Mouse (Mus musculus) layer of hippocampus, postnatal 14 days (tissue): Measurements from ENCODE around the gene Rassf2. TPM values are rescaled to one million over a fixed set of nuclear protein-coding genes. Genes with fewer than 3 reads are reported as not detected.

Experiments used
- DNase-seq, 2 experiments: peaks; one replicate each; pipeline ENCODE4 v3.0.0; 2021 to 2022; ENCODE audit warnings: low spot score in 2 of 2, mixed read lengths in 1 of 2
- total RNA-seq, 2 experiments: library from RNA; stranded (reverse); gene quantifications; 2 replicates each; pipeline ENCODE4 v1.2.3; 2021

Gene Rassf2
- total RNA-seq, 2 experiments from 2014 or later: 33.3 to 35.6 TPM

DNA sequence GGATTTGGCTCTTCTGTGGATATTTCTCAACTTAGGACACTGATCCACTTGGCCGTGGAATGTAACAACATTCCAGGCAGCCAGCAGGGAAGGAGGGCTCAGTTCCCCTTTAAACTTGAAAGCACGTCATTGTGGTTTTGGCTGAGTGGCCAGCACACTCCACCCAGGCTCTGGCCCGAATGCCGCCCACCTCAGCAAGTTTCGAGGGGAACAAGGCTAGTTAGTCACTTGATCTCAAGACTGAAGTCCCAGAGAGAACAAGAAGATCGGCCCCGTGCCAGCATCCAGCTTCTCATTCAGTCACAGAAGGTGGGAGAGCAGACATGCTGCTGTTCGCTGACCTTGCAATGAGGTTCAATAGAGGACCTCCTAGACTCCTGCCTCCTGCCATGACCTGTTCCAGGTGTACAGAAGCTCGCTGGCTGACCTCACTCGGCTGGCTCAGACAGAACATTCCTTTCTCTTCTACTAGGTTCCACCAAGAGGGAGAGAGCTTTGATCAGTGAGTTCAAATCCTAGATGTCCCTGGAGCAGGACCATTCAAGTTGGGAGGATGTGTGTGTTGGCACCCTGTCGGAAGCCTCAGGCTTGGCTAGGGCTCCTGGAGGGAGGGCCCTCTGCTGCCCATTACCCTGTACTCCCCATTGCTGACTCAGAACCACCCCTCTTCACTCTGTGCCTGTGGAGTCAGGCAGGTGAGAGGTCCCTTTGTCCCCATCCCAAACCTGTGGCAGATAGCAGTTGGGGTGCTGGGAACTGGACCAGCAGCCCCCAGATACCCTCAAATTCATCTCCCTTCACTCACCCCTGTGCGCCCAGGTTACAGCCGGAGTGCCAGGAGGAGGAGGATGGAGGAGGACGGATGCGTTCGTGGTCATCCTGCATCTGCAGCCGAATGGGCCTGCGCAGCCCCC, 23.2 kb downstream of the Rassf2 start:
- peak; percentile 17 to 63 for DNase-seq

DNA sequence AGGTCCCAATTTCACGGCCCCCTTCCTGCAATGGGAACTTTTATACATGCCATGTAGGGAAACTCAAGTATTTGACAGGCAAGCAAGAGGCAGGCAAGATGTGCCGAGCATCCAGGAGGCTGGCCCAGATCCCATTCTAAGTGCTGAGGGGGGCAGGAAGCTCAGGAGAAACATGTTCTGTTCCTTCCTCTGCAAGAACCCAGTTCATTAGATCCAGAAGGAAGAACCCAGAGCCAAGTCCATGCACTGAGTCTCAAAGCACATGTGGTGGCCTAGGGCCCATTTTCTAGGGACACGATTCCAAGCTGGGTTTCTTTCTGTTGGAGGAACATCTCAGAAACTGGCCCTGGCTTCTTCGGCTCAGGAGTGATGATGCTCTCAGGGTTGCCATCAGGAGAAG, 24.6 kb downstream of the Rassf2 start:
- no peak for DNase-seq

DNA sequence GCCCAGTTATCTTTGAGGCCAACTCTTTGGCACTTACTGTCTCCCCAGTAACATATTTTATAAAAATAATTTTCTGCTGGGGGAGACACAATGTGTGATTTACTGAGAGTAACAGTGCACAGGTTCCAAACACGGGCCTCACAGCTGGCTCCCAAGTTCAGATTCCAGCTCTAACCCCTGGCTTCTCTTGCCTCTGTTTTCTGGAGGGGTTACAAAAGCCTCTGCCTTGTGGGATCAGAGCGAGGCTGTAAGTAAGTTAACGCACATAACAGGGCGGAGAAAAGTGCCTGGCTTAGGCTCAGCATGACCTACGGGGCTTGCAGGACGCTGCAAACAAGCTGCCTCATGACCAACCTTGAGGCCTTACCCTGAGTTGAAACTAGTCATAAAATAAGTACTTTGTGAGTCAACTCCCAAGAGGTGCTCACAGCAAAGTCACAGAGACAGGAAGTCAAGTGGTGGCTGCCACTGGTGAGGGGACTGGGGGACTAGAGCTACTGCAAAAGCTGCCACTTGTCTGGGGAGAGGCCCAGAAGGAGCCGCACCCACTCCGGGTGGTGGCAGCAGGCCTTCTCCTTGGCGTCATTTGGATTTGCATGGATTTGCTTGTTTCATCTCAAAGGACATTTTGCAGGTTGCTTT, 25.4 kb downstream of the Rassf2 start:
- DNase-seq: no peak

DNA sequence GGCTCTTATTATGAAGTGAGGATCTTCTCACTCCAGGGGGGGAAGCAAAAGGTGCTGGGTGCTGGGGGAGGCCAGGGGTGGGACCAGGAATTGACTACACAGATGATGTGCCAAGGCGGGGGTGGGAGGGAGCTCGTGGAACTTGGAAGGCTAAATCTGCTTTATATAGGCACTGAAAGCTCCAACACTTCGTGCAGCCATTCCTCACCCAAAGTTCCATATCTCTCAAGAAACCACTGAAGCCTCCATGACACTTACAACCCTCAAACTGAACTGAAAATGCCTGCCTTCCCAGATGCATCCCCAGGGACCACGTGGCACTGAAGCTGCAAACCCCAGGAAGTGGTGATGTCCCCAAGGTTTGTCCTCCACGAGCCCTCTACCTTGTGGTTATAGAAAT, 26.1 kb downstream of the Rassf2 start:
- no peak for DNase-seq

DNA sequence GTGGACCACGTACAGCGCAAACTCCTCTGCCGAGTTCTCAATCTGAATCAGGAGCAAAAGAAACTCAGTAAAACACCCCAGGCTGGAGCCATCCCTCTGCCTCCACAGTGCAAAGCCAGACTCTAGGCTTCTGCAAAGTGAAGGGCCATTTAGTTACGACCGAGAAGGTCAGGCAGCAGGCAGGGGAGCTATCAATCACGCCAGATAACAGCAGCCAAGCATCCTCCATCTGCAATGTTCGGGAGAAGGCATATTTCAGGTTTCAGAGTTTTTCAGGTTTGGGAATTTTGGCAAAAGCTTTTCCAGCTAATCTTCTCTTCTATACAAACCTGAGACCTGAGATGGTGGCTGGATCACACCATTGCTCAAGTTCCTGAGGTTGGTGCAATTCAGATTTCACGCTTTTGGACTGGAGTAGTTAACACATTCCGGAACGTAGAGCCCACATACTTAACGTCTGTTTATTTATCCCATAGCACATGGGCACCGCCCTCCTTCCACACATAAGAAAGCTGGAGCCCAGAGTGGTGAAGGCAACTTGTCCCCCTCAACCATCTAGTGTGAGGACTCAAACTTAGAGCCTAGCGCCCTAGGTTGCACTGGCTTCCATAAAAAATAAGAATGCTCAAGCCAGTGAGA, 28.2 kb downstream of the Rassf2 start:
- DNase-seq: no peak

DNA sequence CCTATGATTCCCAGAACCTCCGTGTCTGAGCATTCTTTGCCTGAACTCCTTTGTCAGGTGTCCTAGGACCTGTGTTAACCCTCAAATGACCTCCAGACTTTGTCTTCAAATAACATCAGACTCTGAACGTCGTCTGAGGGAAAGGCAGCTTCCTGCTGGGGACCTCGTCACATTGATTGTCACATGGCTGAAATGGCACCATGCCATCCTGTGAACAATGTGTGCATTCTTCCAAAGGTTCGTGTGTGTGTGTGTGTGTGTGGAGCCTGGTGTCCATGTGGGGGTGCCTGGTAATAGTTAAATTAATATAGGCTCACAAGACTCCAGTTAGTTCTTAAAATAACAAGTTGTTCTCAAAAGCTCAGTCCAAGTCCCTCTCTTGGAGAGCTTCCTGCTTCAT, 32.7 kb downstream of the Rassf2 start:
- DNase-seq: no peak

DNA sequence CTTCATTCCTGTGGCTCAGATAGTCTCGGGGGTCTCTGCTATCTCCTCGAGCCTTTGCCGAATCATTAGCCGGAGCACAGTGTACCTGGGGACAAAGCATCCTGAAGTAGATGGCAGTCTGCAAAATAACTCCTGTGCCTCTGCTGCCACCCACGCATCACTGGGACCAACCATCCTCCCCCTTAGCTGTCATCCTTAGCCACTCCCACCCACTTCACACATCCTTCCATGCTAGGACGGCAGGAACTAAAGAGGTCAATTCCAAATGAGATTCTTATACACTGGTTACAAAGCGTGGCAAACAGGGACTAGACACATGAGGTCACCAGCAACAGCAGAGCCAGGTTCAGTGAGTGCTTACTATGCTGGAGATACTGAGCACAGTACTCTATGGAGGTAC, 33.7 kb downstream of the Rassf2 start:
- no peak for DNase-seq

DNA sequence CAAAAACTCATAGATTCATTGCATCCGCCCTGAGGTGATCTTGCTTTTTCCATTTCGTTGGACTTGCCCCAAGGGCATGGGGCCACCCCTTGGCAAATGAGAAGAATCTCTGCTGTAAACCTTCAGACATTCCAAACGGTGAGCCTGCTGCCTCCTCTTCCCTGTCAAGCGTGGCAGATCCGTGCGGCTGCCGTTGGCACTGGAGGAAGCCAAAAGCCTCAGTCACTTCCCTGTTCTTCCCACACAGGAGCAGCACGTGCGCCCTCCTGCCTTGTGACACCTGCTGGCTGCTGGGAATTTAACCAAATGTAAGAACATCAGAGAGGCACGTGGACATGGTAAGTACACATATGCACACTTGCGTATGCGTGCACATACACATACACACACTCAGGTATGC, 34.3 kb downstream of the Rassf2 start:
- peak; percentile 47 to 54 for DNase-seq

DNA sequence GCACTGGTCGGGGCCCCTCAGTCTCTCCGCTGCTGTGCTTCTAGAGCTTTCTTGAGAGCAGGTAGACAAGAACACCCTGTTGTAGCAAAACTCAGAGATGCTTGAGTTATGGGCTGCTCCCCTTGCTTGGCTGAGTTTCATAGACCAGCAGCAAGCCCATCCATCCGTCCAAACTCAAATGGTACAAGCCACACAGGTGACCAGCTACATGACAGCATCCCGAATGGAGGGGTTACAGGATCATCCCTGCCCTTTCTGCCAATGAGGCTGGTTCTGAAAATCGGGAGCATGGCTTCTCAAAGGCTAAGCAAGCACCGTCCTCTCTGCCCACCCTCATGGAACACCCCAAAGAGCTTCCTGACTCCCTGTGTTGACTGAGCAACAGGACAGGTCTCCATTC, 35.1 kb downstream of the Rassf2 start:
- no peak for DNase-seq

DNA sequence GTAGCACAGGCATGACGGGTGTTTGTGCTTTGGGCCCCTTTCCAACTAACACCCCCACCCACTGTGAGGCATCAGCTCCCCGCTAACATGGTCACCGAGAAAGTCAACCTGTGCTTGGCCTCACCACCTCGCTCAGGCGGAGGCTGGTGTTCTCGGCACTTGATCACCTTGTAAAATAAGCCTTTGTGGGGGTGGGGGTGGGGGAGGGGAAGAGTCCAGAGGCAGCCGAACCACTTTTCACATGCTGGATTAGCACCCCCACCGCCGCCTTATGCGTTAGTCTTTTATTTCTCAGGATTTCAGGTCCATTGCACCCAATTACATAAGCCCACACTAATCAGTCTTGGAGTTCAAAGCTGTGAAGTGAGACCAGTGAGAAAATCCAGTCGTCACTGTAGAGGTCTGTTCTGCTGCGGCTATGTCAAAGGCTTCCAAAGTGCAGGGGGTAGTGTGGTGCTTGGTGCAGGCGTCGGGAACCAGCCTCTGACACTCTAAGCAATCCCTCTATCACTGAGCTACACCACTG, 36.4 kb downstream of the Rassf2 start:
- no peak for DNase-seq

DNA sequence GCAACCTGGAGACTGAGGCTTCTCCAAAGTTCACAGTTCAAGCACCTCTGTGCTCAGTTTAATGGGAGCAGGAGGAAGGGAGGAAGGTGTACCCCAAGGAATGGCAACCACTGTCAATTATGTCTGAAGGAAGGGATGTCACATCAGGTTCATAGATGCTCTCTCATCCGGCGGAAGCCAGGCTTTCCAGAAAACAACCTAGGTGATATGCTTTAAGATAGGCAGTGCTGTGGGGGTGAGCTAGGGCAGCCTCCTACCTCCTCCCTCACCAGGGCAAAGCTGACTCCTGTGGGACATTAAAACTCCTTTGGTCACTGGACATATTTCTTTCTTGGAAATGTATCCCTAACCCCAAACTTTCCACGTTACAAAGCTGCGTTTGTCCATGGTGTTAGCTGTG, 36.9 kb downstream of the Rassf2 start:
- no peak for DNase-seq

DNA sequence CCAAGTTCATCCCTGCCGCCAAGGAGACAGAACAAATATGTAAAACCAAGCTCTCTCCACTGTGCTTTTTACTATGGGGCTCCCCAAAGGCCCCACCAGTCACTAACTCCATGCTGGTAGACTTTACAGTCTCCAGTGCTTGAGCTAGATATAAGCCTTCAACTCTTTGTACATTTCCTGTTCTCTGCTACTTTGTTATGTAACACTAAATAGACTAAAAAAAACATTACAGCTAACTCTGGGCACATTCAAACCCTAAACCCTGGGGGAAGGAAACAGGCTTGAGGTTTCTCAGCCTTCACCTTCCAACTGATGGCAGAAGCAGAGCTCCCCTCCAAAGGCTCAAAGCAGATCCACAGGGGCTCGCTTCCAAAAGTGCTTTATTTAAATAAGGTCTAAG, 37.6 kb downstream of the Rassf2 start:
- no peak for DNase-seq

DNA sequence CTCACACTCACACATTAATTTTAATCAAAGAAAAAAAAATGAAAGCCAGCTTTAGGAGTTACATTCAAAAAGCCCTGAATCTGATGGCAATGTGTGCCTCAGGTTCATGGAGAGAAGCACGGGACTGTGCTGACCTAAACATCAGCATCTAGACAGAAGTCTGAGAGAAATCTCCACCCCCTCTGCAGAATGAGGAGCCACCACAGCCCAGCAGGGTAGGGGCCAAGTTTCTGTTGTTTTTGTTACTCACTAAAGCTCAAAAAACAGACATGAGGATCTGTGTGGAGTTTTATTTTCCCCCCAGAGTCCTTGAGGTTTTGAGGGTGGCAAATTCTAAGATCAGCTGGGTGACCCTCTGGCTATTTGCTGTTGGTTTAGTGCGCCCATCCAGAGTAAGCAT, 41.5 kb downstream of the Rassf2 start:
- no peak for DNase-seq

DNA sequence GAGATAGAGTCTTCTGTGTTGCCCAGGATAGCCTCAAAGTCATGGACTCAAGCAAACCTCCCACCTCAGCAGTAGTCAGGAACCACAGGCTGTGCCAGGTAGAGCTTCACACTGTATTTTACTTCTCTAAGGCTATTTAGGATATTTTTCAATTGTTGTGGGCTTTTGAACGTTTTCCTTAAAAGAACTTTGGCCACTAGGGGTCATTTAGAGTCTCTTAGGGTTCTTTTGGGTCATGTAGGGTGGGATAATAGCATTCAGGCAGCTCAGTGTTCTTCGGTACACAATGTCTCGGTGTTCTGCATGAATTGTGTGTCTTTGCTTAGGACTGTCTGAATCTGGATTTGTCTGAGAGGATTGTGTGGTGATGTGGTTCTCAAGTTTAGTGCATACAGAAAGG, 42.1 kb downstream of the Rassf2 start:
- DNase-seq: no peak

DNA sequence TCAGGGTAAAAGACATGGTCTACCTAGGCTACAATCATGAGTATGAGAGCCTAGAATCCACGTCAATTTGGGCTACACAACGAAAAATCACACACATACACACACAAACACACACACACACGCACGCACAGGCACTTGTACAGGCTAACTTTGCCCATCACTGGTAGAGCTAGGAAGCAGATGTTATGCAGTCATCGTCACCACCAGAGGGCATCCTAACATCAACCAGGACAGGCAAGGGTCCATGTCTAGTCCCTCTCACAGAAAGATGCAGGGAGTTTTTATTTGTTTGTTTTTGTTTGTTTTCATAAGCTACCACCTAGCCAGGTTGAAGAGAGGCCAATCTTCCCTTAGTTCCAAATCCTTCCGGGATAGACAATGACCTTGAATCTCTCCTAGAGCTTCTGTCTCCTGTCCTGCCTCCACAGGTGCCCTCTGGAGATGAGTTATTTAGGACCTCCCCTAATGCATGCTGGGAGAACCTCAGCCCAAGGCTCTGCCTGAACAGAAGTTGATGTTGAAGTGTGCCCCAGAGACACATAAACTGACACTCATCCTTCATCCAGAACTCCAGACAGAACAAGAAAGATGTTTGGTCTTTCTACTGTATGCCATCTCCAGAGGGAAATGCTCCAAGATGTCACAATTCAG, 47.4 kb downstream of the Rassf2 start:
- peak in 1 of 2 experiments; percentile 78 for DNase-seq

DNA sequence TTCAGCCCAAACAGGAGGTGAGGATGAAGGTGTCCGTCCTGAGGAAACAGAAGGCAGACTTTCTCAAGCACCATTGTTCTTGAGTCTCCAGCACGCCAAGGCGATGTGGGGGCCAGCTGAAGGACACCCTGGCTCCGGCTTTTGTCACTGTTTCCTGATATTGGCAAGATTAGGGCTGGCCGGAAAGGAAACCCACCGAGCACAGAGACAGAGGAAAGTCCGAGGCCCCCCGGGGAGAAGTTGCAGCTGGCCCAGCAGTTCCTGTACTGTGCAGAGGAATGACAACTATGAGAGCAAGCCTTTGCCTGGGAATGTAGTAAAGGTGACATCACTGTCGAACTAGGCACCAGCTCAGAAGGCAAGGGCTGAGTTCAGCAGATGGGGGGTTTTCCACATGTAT, 49.2 kb downstream of the Rassf2 start:
- no peak for DNase-seq

DNA sequence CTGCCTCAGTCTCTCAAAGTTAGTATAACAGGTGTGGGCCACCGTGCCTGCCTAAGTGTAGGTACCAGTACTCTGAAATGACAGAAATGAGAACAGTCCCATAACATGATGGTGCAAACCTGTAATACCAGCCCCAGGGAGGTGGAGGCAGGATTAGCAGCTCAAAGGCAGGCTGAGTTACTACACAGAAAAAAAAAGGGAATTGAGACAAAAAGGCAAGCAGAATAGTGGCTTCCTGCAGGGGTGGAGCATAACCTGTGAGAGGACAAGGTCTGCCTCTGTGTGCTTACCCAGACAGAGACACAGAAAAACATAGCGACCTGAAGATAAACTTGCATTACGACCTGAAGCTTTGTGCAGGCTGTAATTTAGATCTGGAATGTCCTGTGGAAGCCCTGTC, 53.4 kb downstream of the Rassf2 start:
- DNase-seq: no peak

DNA sequence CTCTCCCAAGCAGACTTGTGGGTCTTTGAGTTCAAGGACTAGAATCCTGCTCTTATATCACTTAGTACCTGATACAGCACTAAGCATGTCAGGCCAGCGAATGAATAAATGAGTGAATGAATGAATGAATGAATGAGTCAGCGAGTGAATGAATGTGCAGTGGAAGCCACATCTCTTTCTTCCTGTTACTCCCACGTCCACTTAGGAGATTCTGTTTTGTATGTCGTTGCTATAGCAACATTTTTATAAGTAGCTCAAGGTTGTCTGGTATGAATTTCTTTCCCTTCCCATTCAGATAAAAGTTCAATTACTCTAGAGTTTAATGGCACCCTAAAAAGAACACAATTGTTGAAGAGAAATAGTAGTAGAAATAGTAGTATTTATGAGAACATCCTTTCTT, 59.0 kb downstream of the Rassf2 start:
- DNase-seq: no peak

DNA sequence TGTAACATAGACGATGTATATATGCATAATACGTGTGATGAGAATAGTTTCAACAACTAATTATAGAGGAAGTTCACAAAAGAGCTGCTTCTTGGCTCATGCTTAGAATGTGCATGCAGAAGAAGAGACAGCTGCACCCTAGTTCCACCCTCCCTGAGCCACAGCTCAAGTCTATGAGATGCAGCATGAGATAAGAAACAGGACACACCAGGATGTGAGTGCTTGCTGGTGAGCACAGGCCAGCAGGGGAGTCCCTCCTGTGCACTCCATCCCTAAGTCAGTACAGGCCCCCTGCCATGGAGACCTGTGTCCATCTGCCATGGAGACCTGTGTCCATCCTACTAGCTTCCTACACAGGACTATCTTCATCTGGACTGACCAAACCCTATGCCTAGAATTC, 59.5 kb downstream of the Rassf2 start:
- no peak for DNase-seq

DNA sequence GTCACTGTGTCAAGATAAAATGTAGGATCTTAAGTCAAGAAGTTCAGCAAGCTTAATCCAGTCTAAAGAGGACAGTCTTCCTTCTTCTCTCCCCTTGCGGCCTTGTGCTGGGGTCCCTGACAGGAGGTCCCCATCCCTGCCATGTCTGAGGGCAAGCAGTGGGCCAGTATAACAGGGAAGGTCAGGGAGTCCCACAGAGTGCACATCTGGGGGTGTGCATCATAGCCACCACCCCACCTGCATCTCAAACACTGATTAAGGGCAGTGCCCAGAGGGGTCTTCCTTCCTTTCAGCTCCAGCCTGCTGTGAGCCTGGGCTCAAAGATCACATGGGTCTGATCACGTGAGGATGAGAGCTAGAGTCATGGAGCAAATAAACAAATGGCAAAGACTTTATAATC, 68.4 kb downstream of the Rassf2 start:
- no peak for DNase-seq

DNA sequence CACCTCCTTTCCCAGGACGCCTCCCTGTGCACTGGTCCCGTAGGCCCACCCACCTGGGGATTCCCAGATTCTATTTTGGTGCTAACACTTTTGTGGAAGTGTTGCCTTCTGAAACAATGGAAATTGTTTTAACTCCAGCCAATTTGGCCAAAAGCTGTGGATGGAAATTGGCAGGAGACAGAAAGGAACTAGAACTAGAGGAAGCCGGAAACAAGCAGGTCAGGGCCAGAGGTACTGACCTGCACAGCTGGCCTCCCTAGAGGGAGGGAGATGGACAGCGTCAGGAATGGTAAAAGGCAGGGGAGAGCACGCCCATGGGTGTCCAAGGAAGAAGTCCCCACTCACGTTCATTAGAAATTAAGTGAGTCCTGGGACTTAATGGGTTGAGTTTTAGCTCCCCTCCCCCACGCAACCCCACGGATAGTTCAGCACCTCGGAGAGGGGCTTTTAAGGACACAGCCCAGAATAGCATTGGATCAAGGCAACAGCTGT, 72.3 kb downstream of the Rassf2 start:
- DNase-seq: no peak
